Mouse (Mus musculus) lung, embryonic 16.5 days (tissue): ENCODE measurements around the gene Cdc42bpb. TPM values are rescaled to one million over a fixed set of nuclear protein-coding genes. Genes with fewer than 3 reads are reported as not detected.

Experiments
- ATAC-seq: fragments of 200-750 bp; cut with Nextera tagmentation; 2 replicates; pipeline ENCODE4 v1.8.0; 2017; ENCODE audit warnings: low read depth, mild to moderate bottlenecking, moderate library complexity
- H3K27ac ChIP-seq: fragments of 300-500 bp; sonication (generic); 2 replicates; pipeline ENCODE4 v1.5.1; 2014; ENCODE audit warnings: mild to moderate bottlenecking, control low read depth, low read length
- H3K27me3 ChIP-seq: fragments of 300-500 bp; sonication (generic); 2 replicates; pipeline ENCODE4 v1.6.1; 2014; ENCODE audit warnings: low read depth, low read length, mixed read lengths; ENCODE audit not compliant: control insufficient read depth, insufficient read depth
- H3K36me3 ChIP-seq: fragments of 300-500 bp; sonication (generic); 2 replicates; pipeline ENCODE4 v1.6.1; 2014; ENCODE audit warnings: low read length; ENCODE audit not compliant: control insufficient read depth, insufficient read depth
- H3K4me1 ChIP-seq: fragments of 300-500 bp; sonication (generic); replicated peaks from 2 replicates; pipeline ENCODE4 v1.6.1; 2014; ENCODE audit warnings: low read length, mixed read lengths; ENCODE audit not compliant: control insufficient read depth, insufficient read depth
- H3K4me2 ChIP-seq: fragments of 300-500 bp; sonication (generic); 2 replicates; pipeline ENCODE4 v1.6.1; 2014; ENCODE audit warnings: low read depth, low read length, control low read depth
- H3K4me3 ChIP-seq: fragments of 300-500 bp; sonication (generic); 2 replicates; pipeline ENCODE4 v1.5.1; 2014; ENCODE audit warnings: mild to moderate bottlenecking, low read length, control low read depth
- H3K9ac ChIP-seq: fragments of 300-500 bp; sonication (generic); 2 replicates; pipeline ENCODE4 v1.6.1; 2014; ENCODE audit warnings: low read length, control low read depth
- H3K9me3 ChIP-seq: fragments of 300-500 bp; sonication (generic); 2 replicates; pipeline ENCODE4 v1.6.1; 2016; ENCODE audit warnings: low read length; ENCODE audit not compliant: control insufficient read depth
- WGBS: fragments of 180-500 bp; shearing (Covaris S2); extraction: QIAGEN DNeasy Blood & Tissue Kit; methylation state at CpG from one replicate; pipeline ENCODE4 v1.1.7; 2014; 5-methylcytosine and 5-hydroxymethylcytosine counted together
- polyA plus RNA-seq: library from polyadenylated mRNA; unstranded; fragments of >200 nt; fragmentation: Nextera tagmentation; extraction: Ambion mirVana; gene quantifications from 2 replicates; pipeline ENCODE4 v1.2.1, GENCODE M21; 2015

Cdc42bpb gene
- polyA plus RNA-seq, 1 experiment from 2014 or later = 36.1 TPM

DNA sequence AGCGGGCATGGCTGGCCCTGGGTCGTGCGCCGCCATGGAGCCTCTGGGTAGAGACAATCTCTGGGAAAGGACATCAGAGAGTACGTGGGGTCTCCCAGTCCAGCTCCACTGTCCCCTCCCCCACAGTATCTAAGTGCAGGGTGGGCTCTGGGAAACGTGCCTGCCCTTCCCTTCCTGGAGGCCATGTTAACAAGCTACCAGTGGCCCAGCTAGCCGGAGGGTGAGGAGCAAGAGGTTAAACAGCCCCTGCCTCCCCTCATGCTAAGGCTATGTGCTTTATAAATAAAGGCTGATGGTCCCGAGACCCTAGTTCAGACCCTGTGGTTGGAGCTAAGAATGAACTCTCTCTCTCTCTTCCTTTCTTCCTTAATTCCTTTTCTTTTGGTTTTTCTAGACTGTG lies 105.6 kb downstream of the Cdc42bpb start:
- Histone ChIP-seq H3K4me3 (no peak overlapping the region), H3K4me1 (peaks cover 21% of the 10 kb centered on the region)
- no peak for ATAC-seq

DNA sequence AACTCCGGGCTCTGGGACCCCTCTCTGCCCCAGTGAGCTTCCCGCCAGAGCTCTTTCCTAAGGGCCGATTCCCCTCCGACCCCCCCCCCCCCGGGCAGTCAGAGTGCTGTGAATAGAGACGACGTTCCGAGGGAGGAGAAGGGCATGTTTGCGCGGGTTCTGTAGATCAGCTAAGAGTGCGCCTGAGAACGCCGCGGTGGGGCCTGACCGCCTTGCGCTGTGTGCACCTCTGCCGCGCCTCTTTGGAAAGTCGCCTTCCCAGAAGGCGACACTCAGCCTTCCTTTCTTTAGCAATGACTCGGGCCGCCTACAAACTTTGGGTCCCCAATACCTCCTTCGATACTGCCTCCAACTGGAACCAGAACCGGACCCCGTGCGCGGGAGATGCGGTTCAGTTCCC lies 106.1 kb downstream of the Cdc42bpb start:
- no peak for ATAC-seq
- H3K27ac ChIP-seq = no peak overlapping the region
- 6% methylated on average over 25 of the region's 28 CpGs for WGBS
- no peaks in the 10 kb centered on the region for H3K36me3 ChIP-seq
- no peak overlapping the region for H3K9ac ChIP-seq
- H3K27me3 ChIP-seq = peaks cover 69% of the 10 kb centered on the region
- H3K4me1 ChIP-seq = peaks cover 21% of the 10 kb centered on the region
- peak overlapping the region; percentile 23 for H3K4me3 ChIP-seq
- H3K4me2 ChIP-seq = peak overlapping the region; percentile 25; the same call in 1 of the 2 replicates
- H3K9me3 ChIP-seq = no peaks in the 10 kb centered on the region

More for the DNA sequence above, 105.6 kb downstream of the Cdc42bpb start:
- 13% methylated on average over 8 of the region's 8 CpGs for WGBS
- H3K36me3 ChIP-seq = no peaks in the 10 kb centered on the region
- H3K9me3 ChIP-seq = no peaks in the 10 kb centered on the region
- H3K27me3 ChIP-seq = peaks cover 74% of the 10 kb centered on the region
- H3K27ac ChIP-seq = no peak overlapping the region
- H3K4me2 ChIP-seq = no peak overlapping the region
- H3K9ac ChIP-seq = no peak overlapping the region

DNA sequence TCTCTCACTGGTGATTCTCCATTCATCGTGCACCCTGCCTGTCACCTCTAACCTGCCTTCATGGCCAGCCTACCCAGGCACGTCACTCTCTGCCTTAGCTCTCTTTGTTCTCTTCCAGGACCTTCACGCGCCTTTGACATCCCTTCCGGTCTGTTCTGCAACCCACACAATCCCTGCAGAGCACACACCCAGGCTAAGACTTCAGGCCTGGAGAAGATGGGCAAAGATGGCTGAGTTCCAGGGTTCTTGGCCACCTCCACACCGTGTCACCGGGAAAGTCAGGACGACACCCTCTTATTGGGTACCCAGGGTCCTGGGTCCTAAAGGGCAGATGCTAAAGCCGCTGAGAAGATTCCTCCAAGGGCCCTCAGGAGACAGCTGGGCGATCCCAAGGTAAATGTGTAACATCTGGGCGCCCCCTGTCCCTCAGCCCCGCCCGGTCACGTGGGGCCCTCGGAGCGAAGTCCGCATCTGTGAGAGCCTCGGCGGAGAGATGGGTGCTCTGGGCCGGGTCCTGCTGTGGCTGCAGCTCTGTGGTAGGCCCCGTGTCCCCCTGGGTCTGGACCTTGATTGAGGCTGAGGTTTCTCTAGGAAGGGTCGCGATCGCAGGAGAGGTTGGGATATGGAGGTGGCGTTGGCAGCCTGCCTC lies 106.8 kb downstream of the Cdc42bpb start, which contains the start of gene Amn:
Amn (plus strand) TSS at position 467 of the 649 bp plus-strand sequence.
- no peak for ATAC-seq
- no peak within 1 kb of the TSS for H3K27ac ChIP-seq
- no peaks in the 10 kb centered on the region for H3K9me3 ChIP-seq
- H3K9ac ChIP-seq = no peak within 1 kb of the TSS
- peak within 1 kb of the TSS; percentile 23 for H3K4me3 ChIP-seq
- peaks cover 21% of the 10 kb centered on the region for H3K4me1 ChIP-seq
- peak within 1 kb of the TSS; percentile 25; the same call in 1 of the 2 replicates for H3K4me2 ChIP-seq
- WGBS = 25% methylated on average over 25 of the region's 25 CpGs
- H3K27me3 ChIP-seq = peaks cover 62% of the 10 kb centered on the region
- no peaks in the 10 kb centered on the region for H3K36me3 ChIP-seq

DNA sequence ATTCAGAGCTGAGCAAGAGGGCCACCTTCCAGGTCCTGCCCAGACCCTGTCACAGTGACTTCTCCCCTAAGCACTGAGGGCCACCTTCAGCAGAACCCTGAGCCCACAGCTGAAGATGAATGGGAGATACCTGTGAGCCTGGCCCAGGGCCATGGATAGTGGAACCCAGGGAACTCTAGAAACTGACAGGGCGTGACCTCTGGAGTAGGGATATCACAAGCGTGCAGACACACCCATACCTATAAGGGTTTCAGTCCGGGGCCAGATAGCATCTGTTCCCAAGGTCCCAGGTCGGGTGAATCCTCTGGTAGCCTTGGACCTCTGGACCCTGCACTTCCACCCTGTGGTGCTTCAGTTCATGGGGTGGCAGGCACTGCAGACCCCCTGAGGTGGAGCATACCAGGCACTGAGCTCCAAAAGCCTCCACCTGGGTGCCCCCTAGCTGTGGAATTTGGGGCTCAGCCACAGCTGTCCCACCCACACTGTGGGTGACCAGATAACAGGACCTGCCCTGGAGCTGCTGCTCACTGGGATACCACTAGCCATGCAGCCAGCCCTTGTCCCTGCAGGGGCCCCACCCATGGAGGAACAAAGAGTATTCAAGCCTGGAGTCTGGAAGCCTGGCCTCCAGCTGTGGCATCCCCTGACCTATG lies 109.7 kb downstream of the Cdc42bpb start:
- no peaks in the 10 kb centered on the region for H3K9me3 ChIP-seq
- no peak overlapping the region for H3K9ac ChIP-seq
- 0 out of 2 replicates have a peak, but pooled peaks cover 3% of the 10 kb centered on the region for H3K4me1 ChIP-seq
- peaks cover 33% of the 10 kb centered on the region for H3K27me3 ChIP-seq
- H3K4me2 ChIP-seq = no peak overlapping the region
- no peak for ATAC-seq
- no peak overlapping the region for H3K4me3 ChIP-seq
- 56% methylated on average over 4 of the region's 4 CpGs for WGBS
- 0 out of 2 replicates have a peak, but pooled peaks cover 2% of the 10 kb centered on the region for H3K36me3 ChIP-seq
- no peak overlapping the region for H3K27ac ChIP-seq

DNA sequence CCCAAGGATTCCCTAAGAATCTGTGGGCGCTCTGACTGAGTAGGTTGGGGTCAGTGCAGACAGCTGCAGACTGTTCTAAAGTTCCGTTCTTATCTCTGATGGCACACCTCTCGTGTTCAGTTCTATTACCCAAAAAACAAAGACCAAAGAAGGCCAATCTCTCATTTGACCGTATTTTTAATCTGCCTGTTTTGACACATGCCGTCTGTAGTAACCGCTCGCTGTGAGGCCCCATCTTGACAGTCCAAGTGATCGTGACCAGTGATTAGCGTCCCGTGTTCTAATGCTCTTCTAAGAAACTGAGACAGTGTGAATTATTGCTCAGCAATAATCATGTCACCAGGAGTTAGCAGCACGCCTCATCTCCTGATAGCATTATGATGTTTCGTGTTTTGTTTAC lies 110.9 kb downstream of the Cdc42bpb start:
- Histone ChIP-seq H3K36me3 (peaks cover 6% of the 10 kb centered on the region; the same call in 1 of the 2 replicates), H3K4me2 (no peak overlapping the region), H3K9me3 (no peaks in the 10 kb centered on the region), H3K27me3 (peaks cover 22% of the 10 kb centered on the region), H3K4me3 (no peak overlapping the region), H3K4me1 (0 out of 2 replicates have a peak, but pooled peaks cover 3% of the 10 kb centered on the region), H3K9ac (no peak overlapping the region), H3K27ac (no peak overlapping the region)
- no peak for ATAC-seq
- WGBS = 70% methylated on average over 12 of the region's 12 CpGs

DNA sequence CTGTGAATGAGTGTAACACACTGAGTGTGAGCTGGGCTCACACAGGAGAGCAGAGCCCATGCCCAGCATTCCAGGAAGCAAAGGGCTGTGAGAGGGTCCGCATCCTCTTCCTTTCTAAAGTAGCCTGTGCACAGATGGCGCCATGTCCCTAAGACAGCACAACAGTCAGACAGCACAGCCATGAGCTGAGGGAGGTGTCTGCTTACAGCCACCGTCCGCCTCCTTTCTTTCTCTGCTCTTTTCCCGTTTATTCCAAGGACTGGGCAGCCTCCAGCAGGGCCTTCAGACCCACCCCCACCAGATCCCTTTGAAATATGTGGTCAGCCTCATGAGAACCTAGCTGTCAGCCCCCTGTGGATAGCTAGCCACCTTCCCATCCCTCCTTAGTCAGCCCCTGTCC lies 112.3 kb downstream of the Cdc42bpb start:
- peaks cover 11% of the 10 kb centered on the region; the same call in 1 of the 2 replicates for H3K36me3 ChIP-seq
- H3K27ac ChIP-seq = no peak overlapping the region
- H3K9ac ChIP-seq = no peak overlapping the region
- no peaks in the 10 kb centered on the region for H3K4me1 ChIP-seq
- no peak overlapping the region for H3K4me2 ChIP-seq
- peaks cover 8% of the 10 kb centered on the region for H3K27me3 ChIP-seq
- no peak for ATAC-seq
- 68% methylated on average over 5 of the region's 5 CpGs for WGBS
- no peaks in the 10 kb centered on the region for H3K9me3 ChIP-seq
- H3K4me3 ChIP-seq = no peak overlapping the region

DNA sequence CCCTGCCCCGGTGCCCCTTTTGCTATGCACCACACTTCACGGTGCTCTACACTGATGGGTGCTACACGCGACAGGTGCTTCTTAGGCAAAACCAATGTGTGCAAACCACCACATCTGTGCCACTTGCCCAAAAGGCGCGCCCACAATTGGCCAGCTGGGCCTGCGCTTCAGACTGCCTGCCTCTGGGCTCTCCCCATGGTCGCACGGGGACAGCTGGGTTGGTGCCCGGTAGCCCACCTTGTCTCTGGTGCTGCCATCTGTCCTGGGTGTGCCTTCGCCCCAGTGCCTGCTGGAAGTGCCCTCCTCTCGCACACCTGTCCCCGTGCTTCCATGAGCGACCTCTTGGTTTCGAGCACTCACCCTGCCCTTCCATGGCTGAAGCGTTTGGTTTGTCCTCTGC lies 113.9 kb downstream of the Cdc42bpb start:
- H3K27ac ChIP-seq = no peak overlapping the region
- no peak for ATAC-seq
- H3K4me3 ChIP-seq = no peak overlapping the region
- H3K9ac ChIP-seq = no peak overlapping the region
- WGBS = 96% methylated on average over 16 of the region's 16 CpGs
- peaks cover 11% of the 10 kb centered on the region; the same call in 1 of the 2 replicates for H3K36me3 ChIP-seq
- H3K27me3 ChIP-seq = no peaks in the 10 kb centered on the region
- no peak overlapping the region for H3K4me2 ChIP-seq
- H3K9me3 ChIP-seq = no peaks in the 10 kb centered on the region
- H3K4me1 ChIP-seq = no peaks in the 10 kb centered on the region

DNA sequence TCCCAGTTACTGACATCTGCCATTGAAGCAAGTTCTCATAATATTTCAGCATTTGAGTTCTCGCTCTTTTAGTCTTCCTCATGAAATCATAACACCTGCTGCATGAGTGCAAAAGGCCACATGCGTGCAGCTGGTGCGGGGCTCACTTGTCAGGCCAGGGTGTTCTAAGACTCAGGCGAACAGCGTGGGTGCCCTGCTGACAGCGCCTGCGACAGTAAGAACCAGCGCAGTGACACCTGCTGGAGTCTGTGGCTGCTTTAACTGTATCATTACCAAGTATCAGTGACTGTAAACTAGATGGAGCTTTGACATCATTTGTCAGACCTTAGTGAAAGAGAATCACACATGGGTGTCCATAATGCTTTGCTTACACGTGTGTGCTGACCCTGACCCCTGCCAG lies 126.3 kb downstream of the Cdc42bpb start:
- H3K4me1 ChIP-seq = no peaks in the 10 kb centered on the region
- no peak overlapping the region for H3K4me3 ChIP-seq
- no peaks in the 10 kb centered on the region for H3K27me3 ChIP-seq
- no peak overlapping the region for H3K9ac ChIP-seq
- 59% methylated on average over 9 of the region's 9 CpGs for WGBS
- no peak for ATAC-seq
- no peaks in the 10 kb centered on the region; the same call in 1 of the 2 replicates for H3K36me3 ChIP-seq
- no peaks in the 10 kb centered on the region for H3K9me3 ChIP-seq
- no peak overlapping the region for H3K4me2 ChIP-seq
- no peak overlapping the region for H3K27ac ChIP-seq

DNA sequence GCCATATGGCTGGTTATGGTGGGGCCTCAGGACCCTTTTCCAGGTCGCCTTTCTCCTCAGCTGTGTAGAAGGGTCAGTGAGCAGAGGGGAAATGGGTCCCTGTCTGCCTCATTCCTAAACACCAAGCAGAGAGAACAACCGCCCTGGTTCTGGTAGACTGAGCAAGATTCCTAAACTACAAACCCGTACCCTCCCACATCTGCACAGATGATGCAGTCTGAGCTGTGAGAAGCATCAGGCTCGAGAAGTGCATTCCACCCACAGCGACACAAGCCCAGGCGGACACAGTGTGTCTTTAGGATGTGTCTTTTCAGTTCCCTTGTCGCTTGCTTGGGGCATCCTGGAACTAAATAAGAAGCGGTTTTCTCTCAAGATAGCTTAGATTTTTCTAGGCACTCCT lies 127.4 kb downstream of the Cdc42bpb start:
- no peaks in the 10 kb centered on the region; the same call in 1 of the 2 replicates for H3K36me3 ChIP-seq
- WGBS = 87% methylated on average over 8 of the region's 8 CpGs
- H3K9ac ChIP-seq = no peak overlapping the region
- H3K9me3 ChIP-seq = no peaks in the 10 kb centered on the region
- no peaks in the 10 kb centered on the region for H3K4me1 ChIP-seq
- no peak overlapping the region for H3K4me3 ChIP-seq
- H3K27me3 ChIP-seq = no peaks in the 10 kb centered on the region
- ATAC-seq = no peak
- H3K27ac ChIP-seq = no peak overlapping the region
- no peak overlapping the region for H3K4me2 ChIP-seq
